Mouse (Mus musculus) G1E (cell line): ENCODE data around the gene Hpca.

Experiments used
- CTCF ChIP-seq: IDR thresholded peaks from 2 replicates; pipeline ENCODE4 v1.5.1; 2012; ENCODE audit warnings: low read depth, low read length, inconsistent platforms, mixed read lengths
- GATA1 ChIP-seq: IDR thresholded peaks from 2 replicates; pipeline ENCODE4 v1.6.1; 2012; ENCODE audit warnings: borderline replicate concordance, low read length, inconsistent platforms, mixed read lengths
- POLR2AphosphoS5 ChIP-seq: IDR thresholded peaks from 2 replicates; pipeline ENCODE4 v1.6.1; 2012; ENCODE audit warnings: low read depth, low read length, inconsistent platforms; ENCODE audit not compliant: insufficient replicate concordance
- TAL1 ChIP-seq: conservative IDR thresholded peaks from 2 replicates; pipeline ENCODE4 v1.6.1; 2012; ENCODE audit warnings: low read depth, low read length, inconsistent platforms, mixed read lengths

DNA sequence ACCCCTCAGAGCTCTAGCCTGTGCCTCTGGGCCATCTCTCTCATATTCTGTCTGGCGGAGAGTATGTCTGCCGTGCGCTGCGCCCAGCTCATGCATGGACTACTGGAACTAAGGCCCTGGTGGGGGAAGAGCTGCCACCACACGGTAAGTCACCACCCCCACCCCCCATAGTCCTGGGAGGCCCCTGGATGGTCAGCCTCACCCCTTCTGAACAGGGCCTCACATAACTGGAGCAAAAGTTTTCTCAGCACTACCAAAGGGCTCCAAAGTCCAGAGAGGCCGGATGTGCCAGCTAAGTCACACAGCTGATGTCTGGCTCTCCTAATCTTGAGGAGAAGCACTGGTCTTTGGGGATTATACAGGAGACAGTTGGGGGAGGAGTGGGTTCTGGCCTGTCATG lies 11.0 kb downstream of the Hpca start:
- no peak for TF ChIP-seq POLR2AphosphoS5
- no peak for TF ChIP-seq CTCF
- TF ChIP-seq GATA1 = no peak
- TF ChIP-seq TAL1 = no peak
